Mouse (Mus musculus) limb, embryonic 14.5 days (tissue): ENCODE results near the gene Frem3. TPM values are rescaled to one million over a fixed set of nuclear protein-coding genes. Genes with fewer than 3 reads are reported as not detected.

Source experiments
- ATAC-seq: fragments of 200-750 bp; cut with Nextera tagmentation; 2 replicates; pipeline ENCODE4 v1.8.0; 2017; ENCODE audit warnings: low read depth, moderate number of reproducible peaks, moderate TSS enrichment; ENCODE audit not compliant: low FRiP score
- DNase-seq: peaks from one replicate; pipeline ENCODE4 v3.0.0-alpha.2; 2015; ENCODE audit warnings: low spot score
- H3K27ac ChIP-seq: fragments of 300-500 bp; sonication (generic); replicated peaks from 2 replicates; pipeline ENCODE4 v1.5.1; 2014; ENCODE audit warnings: low read depth, mild to moderate bottlenecking, low read length, moderate library complexity, mixed read lengths
- H3K27me3 ChIP-seq: fragments of 300-500 bp; sonication (generic); 2 replicates; pipeline ENCODE4 v1.6.1; 2014; ENCODE audit warnings: low read length, mixed read lengths; ENCODE audit not compliant: control insufficient read depth, insufficient read depth
- H3K36me3 ChIP-seq: fragments of 300-500 bp; sonication (generic); 2 replicates; pipeline ENCODE4 v1.6.1; 2014; ENCODE audit warnings: mild to moderate bottlenecking, low read length, moderate library complexity, mixed read lengths; ENCODE audit not compliant: control insufficient read depth, insufficient read depth
- H3K4me1 ChIP-seq: fragments of 300-500 bp; sonication (generic); 2 replicates; pipeline ENCODE4 v1.6.1; 2014; ENCODE audit warnings: antibody characterized with exemption, low read length, mixed read lengths; ENCODE audit not compliant: control insufficient read depth, insufficient read depth
- H3K4me2 ChIP-seq: fragments of 300-500 bp; sonication (generic); replicated peaks from 2 replicates; pipeline ENCODE4 v1.6.1; 2014; ENCODE audit warnings: low read depth, mild to moderate bottlenecking, low read length, moderate library complexity; ENCODE audit not compliant: severe bottlenecking
- H3K4me3 ChIP-seq: fragments of 300-500 bp; sonication (generic); replicated peaks from 2 replicates; pipeline ENCODE4 v1.5.1; 2014; ENCODE audit warnings: low read length
- H3K9ac ChIP-seq: fragments of 300-500 bp; sonication (generic); 2 replicates; pipeline ENCODE4 v1.6.1; 2014; ENCODE audit warnings: mild to moderate bottlenecking, low read depth, low read length, moderate library complexity; ENCODE audit not compliant: severe bottlenecking
- H3K9me3 ChIP-seq: fragments of 300-500 bp; sonication (generic); 2 replicates; pipeline ENCODE4 v1.6.1; 2016; ENCODE audit warnings: low read length; ENCODE audit not compliant: control insufficient read depth
- POLR2A ChIP-seq: fragments of 200-500 bp; IDR thresholded peaks from 2 replicates; pipeline ENCODE4 v1.8.0; 2012; ENCODE audit warnings: inconsistent platforms, mild to moderate bottlenecking, moderate library complexity, borderline replicate concordance; ENCODE audit not compliant: insufficient read depth, insufficient read length; ENCODE audit errors: extremely low read depth
- WGBS: fragments of 180-500 bp; shearing (Covaris S2); extraction: QIAGEN DNeasy Blood & Tissue Kit; methylation state at CpG from one replicate; pipeline ENCODE4 v1.1.7; 2014; 5-methylcytosine and 5-hydroxymethylcytosine counted together
- polyA plus RNA-seq, 2 experiments: library from polyadenylated mRNA; depleted of rRNA in 1 of 2; stranded (reverse) in 1 of 2; unstranded in 1 of 2; fragments of >200 nt; fragmentation: Nextera tagmentation in 1 of 2; extraction: Ambion mirVana in 1 of 2; gene quantifications; 2 replicates each; pipeline versions ENCODE4 v1.2.1 to v1.2.3; 2012 to 2014

The Frem3 gene
- polyA plus RNA-seq (2012; rRNA removed) (0.10 and 0.13 TPM in 2 replicates), polyA plus RNA-seq (2014; fragmentation: Nextera tagmentation; extraction: Ambion mirVana) (0.14 and 0.21 TPM in 2 replicates)

- DNase-seq = peak; percentile 22
These were observed at the start of gene Frem3 for GRCm38 (mm10) chr8:80610549-80611440. TSS of gene Frem3 (plus strand) at chr8:80611080.

GRCm38 (mm10) chr8:80564205-80564839 lies 46.6 kb upstream of the Frem3 start:
- no peak overlapping the region for H3K9ac ChIP-seq
- no peaks in the 10 kb centered on the region for H3K27me3 ChIP-seq
- DNase-seq = no peak
- H3K36me3 ChIP-seq = no peaks in the 10 kb centered on the region
- H3K4me3 ChIP-seq = no peak overlapping the region
- TF ChIP-seq POLR2A = no peak
- no peaks in the 10 kb centered on the region for H3K4me1 ChIP-seq
- 84% methylated on average over 3 of the region's 3 CpGs for WGBS
- no peak overlapping the region for H3K27ac ChIP-seq
- H3K4me2 ChIP-seq = no peak overlapping the region
- ATAC-seq = no peak
- H3K9me3 ChIP-seq = no peaks in the 10 kb centered on the region

More at GRCm38 (mm10) chr8:80610549-80611440, at the start of gene Frem3:
- Histone ChIP-seq H3K36me3 (no peaks in the 10 kb centered on the region), H3K9ac (no peak within 1 kb of the TSS), H3K4me2 (peak within 1 kb of the TSS; percentile 44), H3K27ac (no peak within 1 kb of the TSS), H3K4me1 (peaks cover 4% of the 10 kb centered on the region; the same call in 1 of the 2 replicates), H3K27me3 (peaks cover 18% of the 10 kb centered on the region; the same call in 1 of the 2 replicates), H3K4me3 (peak within 1 kb of the TSS; percentile 30), H3K9me3 (no peaks in the 10 kb centered on the region)
- WGBS = 4% methylated on average over 32 of the region's 32 CpGs
- no peak for ATAC-seq
- no peak for TF ChIP-seq POLR2A

GRCm38 (mm10) chr8:80567471-80567870 lies 43.4 kb upstream of the Frem3 start:
- WGBS = 82% methylated on average over 1 of the region's 1 CpGs

GRCm38 (mm10) chr8:80568243-80568995 lies 42.5 kb upstream of the Frem3 start:
- DNase-seq = no peak
- no peak for ATAC-seq
- Histone ChIP-seq H3K4me3 (no peak overlapping the region), H3K9me3 (no peaks in the 10 kb centered on the region), H3K36me3 (no peaks in the 10 kb centered on the region), H3K27ac (no peak overlapping the region), H3K4me1 (no peaks in the 10 kb centered on the region), H3K27me3 (no peaks in the 10 kb centered on the region), H3K9ac (no peak overlapping the region), H3K4me2 (no peak overlapping the region)
- 32% methylated on average over 6 of the region's 6 CpGs for WGBS
- TF ChIP-seq POLR2A = no peak

More at GRCm38 (mm10) chr8:80567471-80567870, 43.4 kb upstream of the Frem3 start:
- Histone ChIP-seq H3K9ac (no peak overlapping the region), H3K4me2 (no peak overlapping the region), H3K9me3 (no peaks in the 10 kb centered on the region), H3K27me3 (no peaks in the 10 kb centered on the region), H3K4me3 (no peak overlapping the region), H3K27ac (no peak overlapping the region), H3K4me1 (no peaks in the 10 kb centered on the region), H3K36me3 (no peaks in the 10 kb centered on the region)
- no peak for DNase-seq
- no peak for ATAC-seq
- TF ChIP-seq POLR2A = no peak

GRCm38 (mm10) chr8:80572417-80573061 lies 38.3 kb upstream of the Frem3 start:
- DNase-seq (no peak), ATAC-seq (no peak)
- 74% methylated on average over 1 of the region's 1 CpGs for WGBS
- H3K9me3 ChIP-seq = no peaks in the 10 kb centered on the region
- no peaks in the 10 kb centered on the region for H3K4me1 ChIP-seq
- no peaks in the 10 kb centered on the region for H3K36me3 ChIP-seq
- H3K4me3 ChIP-seq = no peak overlapping the region
- no peak overlapping the region for H3K4me2 ChIP-seq
- TF ChIP-seq POLR2A = no peak
- no peak overlapping the region for H3K27ac ChIP-seq
- no peak overlapping the region for H3K9ac ChIP-seq
- H3K27me3 ChIP-seq = no peaks in the 10 kb centered on the region
